Mouse (Mus musculus) stomach, postnatal 0 days (tissue): ENCODE results near the gene Lce1b.

Experiments used
- CTCF ChIP-seq: IDR thresholded peaks from 2 replicates; pipeline ENCODE4 v1.5.1; 2016; ENCODE audit warnings: antibody characterized with exemption, low read depth, mild to moderate bottlenecking, moderate library complexity
- EP300 ChIP-seq: optimal IDR thresholded peaks from 2 replicates; pipeline ENCODE3; 2016; ENCODE audit warnings: antibody characterized with exemption

- TF ChIP-seq CTCF (no peak), EP300 (peak; percentile 73)
Observed at GRCm38 (mm10) chr3:92609804-92610203, 46.9 kb downstream of the Lce1b start.
